Mouse (Mus musculus) heart, adult 2 months (tissue): ENCODE measurements at regions not wholly inside any gene's neighbourhood (a gene's known extent, or its start where the extent isn't known, plus 50 kb on each side); places are given as distances from the start of the nearest gene placed in this dataset.

Source experiments
- CTCF ChIP-seq: fragments of 200-600 bp; IDR thresholded peaks from 2 replicates; pipeline ENCODE4 v1.8.1; 2022; ENCODE audit warnings: antibody characterized with exemption, mild to moderate bottlenecking, moderate library complexity
- POLR2A ChIP-seq: fragments of 200-500 bp; IDR thresholded peaks from 2 replicates; pipeline ENCODE4 v1.6.1; 2011; ENCODE audit warnings: mild to moderate bottlenecking, low read depth, low read length, control low read depth; ENCODE audit not compliant: insufficient read depth

GRCm38 (mm10) chr15:92839611-92840010 lies 435.4 kb downstream of the Gxylt1 start:
- no peak for TF ChIP-seq POLR2A
- TF ChIP-seq CTCF: no peak
